Mouse (Mus musculus) stomach, embryonic 14.5 days (tissue): ENCODE results near the gene Bola1. TPM values are rescaled to one million over a fixed set of nuclear protein-coding genes. Genes with fewer than 3 reads are reported as not detected.

Source experiments
- ATAC-seq: fragments of 200-750 bp; cut with Nextera tagmentation; 2 replicates; pipeline ENCODE4 v1.8.0; 2017; ENCODE audit warnings: low read depth, moderate TSS enrichment; ENCODE audit not compliant: insufficient number of reproducible peaks, insufficient read depth, low FRiP score
- H3K27ac ChIP-seq: fragments of 300-500 bp; sonication (generic); 2 replicates; pipeline ENCODE4 v1.5.1; 2014; ENCODE audit warnings: mild to moderate bottlenecking, low read length, moderate library complexity, mixed read lengths
- H3K27me3 ChIP-seq: fragments of 300-500 bp; sonication (generic); 2 replicates; pipeline ENCODE4 v1.6.1; 2014; ENCODE audit warnings: low read length, control low read depth, mixed read lengths; ENCODE audit not compliant: control insufficient read depth, insufficient read depth
- H3K36me3 ChIP-seq: fragments of 300-500 bp; sonication (generic); 2 replicates; pipeline ENCODE4 v1.6.1; 2014; ENCODE audit warnings: mild to moderate bottlenecking, control low read depth, low read length, moderate library complexity, mixed read lengths; ENCODE audit not compliant: control insufficient read depth, insufficient read depth
- H3K4me1 ChIP-seq: fragments of 300-500 bp; sonication (generic); 2 replicates; pipeline ENCODE4 v1.6.1; 2014; ENCODE audit warnings: low read length, control low read depth, mixed read lengths; ENCODE audit not compliant: control insufficient read depth, insufficient read depth
- H3K4me2 ChIP-seq: fragments of 300-500 bp; sonication (generic); replicated peaks from 2 replicates; pipeline ENCODE4 v1.6.1; 2014; ENCODE audit warnings: low read depth, low read length, control low read depth
- H3K4me3 ChIP-seq: fragments of 300-500 bp; sonication (generic); 2 replicates; pipeline ENCODE4 v1.5.1; 2014; ENCODE audit warnings: low read depth, low read length, control low read depth
- H3K9ac ChIP-seq: fragments of 300-500 bp; sonication (generic); replicated peaks from 2 replicates; pipeline ENCODE4 v1.6.1; 2014; ENCODE audit warnings: low read depth, mild to moderate bottlenecking, control low read depth, low read length, moderate library complexity, mixed read lengths
- H3K9me3 ChIP-seq: fragments of 300-500 bp; sonication (generic); 2 replicates; pipeline ENCODE4 v1.6.1; 2016; ENCODE audit warnings: low read depth, low read length, control low read depth; ENCODE audit not compliant: control insufficient read depth
- WGBS: fragments of 180-500 bp; shearing (Covaris S2); extraction: QIAGEN DNeasy Blood & Tissue Kit; methylation state at CpG from one replicate; pipeline ENCODE4 v1.1.7; 2014; 5-methylcytosine and 5-hydroxymethylcytosine counted together
- polyA plus RNA-seq: library from polyadenylated mRNA; unstranded; fragments of >200 nt; fragmentation: Nextera tagmentation; extraction: Ambion mirVana; gene quantifications from 2 replicates; pipeline ENCODE4 v1.2.1, GENCODE M21; 2014

Gene Bola1
- polyA plus RNA-seq, 1 experiment from 2014 or later, result 61.3 TPM

DNA sequence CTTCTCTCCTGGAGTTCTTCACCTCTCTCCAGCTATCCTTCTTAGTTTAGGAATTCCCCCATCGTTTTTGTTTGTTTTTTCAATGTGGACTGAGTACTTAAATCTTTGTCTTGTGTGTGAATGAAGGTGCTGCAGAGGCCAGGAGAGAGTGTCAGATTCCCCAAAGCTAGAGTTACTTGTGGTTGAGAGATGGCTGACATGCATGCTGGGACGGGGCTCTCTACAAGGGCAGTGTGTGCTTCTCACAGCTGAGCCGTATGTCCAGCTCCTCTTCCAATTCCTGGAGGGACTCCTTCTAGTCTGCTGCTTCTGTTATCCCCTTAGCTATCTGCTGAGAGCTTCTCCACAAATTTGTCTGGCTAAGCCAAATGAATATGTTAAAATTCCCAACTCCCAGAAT, 16.3 kb upstream of the Bola1 start:
- Histone ChIP-seq H3K4me2 (no peak overlapping the region), H3K4me3 (no peak overlapping the region), H3K9ac (no peak overlapping the region), H3K27ac (no peak overlapping the region), H3K36me3 (no peaks in the 10 kb centered on the region), H3K27me3 (no peaks in the 10 kb centered on the region), H3K4me1 (peaks cover 9% of the 10 kb centered on the region), H3K9me3 (no peaks in the 10 kb centered on the region)
- WGBS, result 43% methylated on average over 3 of the region's 3 CpGs
- ATAC-seq, result no peak

DNA sequence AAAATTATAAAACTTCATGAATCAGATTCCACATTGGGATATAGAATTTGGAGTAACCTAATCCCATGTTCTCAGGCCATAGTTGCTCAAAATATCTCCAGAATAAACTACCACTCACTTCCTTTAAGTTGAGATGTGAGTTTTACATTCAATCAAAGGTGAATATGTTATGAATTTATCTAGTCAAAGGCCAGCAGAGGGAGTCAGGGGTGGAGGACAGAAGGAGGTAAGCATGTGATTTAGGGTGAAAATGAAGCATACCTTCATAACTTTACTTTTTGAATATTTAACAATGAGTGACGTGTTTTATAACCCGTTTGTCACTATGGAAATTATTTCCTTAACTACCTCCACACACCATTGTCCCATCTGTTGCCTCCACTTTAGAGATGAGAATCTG, 15.4 kb upstream of the Bola1 start:
- no peaks in the 10 kb centered on the region for H3K27me3 ChIP-seq
- ATAC-seq, result no peak
- no peak overlapping the region for H3K4me2 ChIP-seq
- no peaks in the 10 kb centered on the region for H3K36me3 ChIP-seq
- H3K9me3 ChIP-seq, result no peaks in the 10 kb centered on the region
- no peak overlapping the region for H3K9ac ChIP-seq
- H3K4me1 ChIP-seq, result peaks cover 9% of the 10 kb centered on the region
- no peak overlapping the region for H3K4me3 ChIP-seq
- WGBS, result 85% methylated on average over 2 of the region's 2 CpGs
- H3K27ac ChIP-seq, result no peak overlapping the region

DNA sequence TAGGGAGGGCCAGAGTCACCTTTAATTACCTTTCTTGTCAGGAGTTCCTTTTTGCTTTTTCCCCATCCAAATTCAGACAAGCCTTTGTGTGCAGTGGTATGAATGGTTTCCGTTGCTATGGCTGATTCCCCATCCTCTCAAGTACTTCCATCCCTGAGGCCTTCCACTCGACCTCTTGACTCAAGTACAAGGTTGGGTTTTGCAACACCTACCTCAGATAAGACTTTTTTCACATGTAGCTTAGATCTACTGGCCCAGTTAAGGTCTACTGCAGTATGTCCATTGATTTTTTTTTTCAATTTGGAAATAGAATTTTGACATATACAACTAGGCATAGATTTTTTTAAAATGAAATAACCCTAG, 12.2 kb upstream of the Bola1 start:
- Histone ChIP-seq H3K9ac (no peak overlapping the region), H3K27me3 (no peaks in the 10 kb centered on the region), H3K4me2 (no peak overlapping the region), H3K4me1 (peaks cover 3% of the 10 kb centered on the region; the same call in 1 of the 2 replicates), H3K4me3 (no peak overlapping the region), H3K9me3 (no peaks in the 10 kb centered on the region), H3K36me3 (no peaks in the 10 kb centered on the region), H3K27ac (no peak overlapping the region)
- 69% methylated on average over 2 of the region's 2 CpGs for WGBS
- ATAC-seq, result no peak

DNA sequence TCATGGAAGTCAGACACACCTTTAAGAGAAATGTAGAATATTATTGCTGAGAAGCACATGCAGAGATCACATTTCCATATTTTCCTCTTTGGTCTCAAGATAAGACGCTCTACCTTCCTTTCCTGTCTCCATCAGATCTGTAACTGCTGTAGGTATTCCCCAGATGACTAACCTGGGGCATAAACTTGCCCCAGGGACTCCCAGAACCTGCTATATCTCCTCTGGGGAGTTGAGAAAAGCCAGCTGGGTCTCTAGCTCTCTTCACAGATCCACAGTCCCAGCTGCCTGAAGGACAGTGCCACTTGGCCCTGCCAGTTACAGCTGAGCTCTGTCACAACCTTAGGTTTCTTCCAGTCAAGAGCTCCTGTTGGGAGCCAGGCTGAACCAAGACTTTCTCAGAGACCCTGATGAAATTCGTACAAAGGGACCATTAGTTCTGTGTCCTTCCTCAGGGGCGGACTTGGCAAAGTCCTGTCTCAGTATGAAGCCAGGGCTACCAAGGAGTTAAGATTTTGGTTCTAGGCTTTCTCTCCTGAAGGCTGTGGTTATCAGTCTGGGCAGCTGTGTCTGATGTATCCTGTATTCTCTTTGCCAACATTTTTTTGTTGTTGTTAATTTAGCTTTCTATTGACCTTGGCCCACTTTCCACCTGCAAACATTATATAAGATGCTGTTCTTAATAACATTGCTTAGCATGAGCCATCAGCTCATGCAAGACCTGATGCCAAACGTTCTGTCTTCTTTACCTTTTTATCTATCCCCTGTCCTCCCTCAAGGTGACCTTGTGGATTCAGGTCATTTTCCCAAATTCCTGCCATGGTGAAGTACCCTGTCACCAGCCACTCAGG, 11.6 kb upstream of the Bola1 start:
- 70% methylated on average over 4 of the region's 4 CpGs for WGBS
- ATAC-seq, result no peak

DNA sequence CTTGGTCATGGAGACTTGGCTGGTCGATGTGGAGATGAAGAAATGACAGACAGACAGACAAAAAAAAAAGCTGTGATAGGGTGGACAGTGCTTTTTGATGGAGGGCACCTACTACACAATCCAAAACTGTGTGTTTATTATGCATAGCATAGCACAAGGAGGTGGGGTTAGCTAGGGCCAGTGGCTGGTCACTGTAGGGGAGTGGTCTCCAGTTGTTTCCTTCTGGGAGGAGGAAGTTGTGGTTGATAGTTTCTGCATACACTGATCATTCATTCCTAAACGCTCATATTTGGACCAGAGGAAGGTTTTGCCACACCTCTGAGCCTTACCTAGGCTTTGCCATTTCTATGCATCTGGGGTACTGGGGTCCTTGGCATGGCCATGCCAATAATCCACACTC, 10.9 kb upstream of the Bola1 start:
- Histone ChIP-seq H3K36me3 (no peaks in the 10 kb centered on the region), H3K27me3 (no peaks in the 10 kb centered on the region), H3K9me3 (no peaks in the 10 kb centered on the region), H3K4me3 (no peak overlapping the region), H3K27ac (no peak overlapping the region), H3K9ac (no peak overlapping the region), H3K4me2 (no peak overlapping the region), H3K4me1 (no peaks in the 10 kb centered on the region)
- 78% methylated on average over 2 of the region's 2 CpGs for WGBS
- ATAC-seq, result no peak

More for the DNA sequence above, 11.6 kb upstream of the Bola1 start:
- Histone ChIP-seq H3K9ac (no peak overlapping the region), H3K27ac (no peak overlapping the region), H3K4me2 (no peak overlapping the region), H3K9me3 (no peaks in the 10 kb centered on the region), H3K27me3 (no peaks in the 10 kb centered on the region), H3K4me3 (no peak overlapping the region), H3K4me1 (no peaks in the 10 kb centered on the region), H3K36me3 (no peaks in the 10 kb centered on the region)

DNA sequence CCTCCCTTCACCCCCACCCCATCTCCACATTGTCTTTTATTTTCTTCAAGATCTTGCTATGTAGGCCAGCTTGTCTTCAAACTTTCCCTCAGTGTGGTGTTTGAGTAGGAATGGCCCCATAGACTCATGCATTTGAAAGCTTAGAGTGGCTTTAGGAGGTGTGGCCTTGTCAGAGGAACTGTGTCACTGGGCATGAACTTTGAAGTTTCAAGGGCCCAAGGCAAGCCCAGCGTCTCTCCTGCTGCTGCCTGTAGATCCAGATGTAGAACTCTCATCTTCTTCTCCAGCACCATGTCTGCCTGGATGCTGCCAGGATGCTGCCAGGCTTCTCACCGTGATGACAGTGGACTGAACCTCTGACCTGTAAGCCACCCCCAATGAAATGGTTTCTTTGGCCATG, 9.3 kb upstream of the Bola1 start:
- Histone ChIP-seq H3K4me1 (no peaks in the 10 kb centered on the region; the same call in 1 of the 2 replicates), H3K27ac (no peak overlapping the region), H3K36me3 (no peaks in the 10 kb centered on the region), H3K4me2 (no peak overlapping the region), H3K9ac (no peak overlapping the region), H3K27me3 (no peaks in the 10 kb centered on the region), H3K4me3 (no peak overlapping the region), H3K9me3 (no peaks in the 10 kb centered on the region)
- WGBS, result 62% methylated on average over 2 of the region's 2 CpGs
- no peak for ATAC-seq

DNA sequence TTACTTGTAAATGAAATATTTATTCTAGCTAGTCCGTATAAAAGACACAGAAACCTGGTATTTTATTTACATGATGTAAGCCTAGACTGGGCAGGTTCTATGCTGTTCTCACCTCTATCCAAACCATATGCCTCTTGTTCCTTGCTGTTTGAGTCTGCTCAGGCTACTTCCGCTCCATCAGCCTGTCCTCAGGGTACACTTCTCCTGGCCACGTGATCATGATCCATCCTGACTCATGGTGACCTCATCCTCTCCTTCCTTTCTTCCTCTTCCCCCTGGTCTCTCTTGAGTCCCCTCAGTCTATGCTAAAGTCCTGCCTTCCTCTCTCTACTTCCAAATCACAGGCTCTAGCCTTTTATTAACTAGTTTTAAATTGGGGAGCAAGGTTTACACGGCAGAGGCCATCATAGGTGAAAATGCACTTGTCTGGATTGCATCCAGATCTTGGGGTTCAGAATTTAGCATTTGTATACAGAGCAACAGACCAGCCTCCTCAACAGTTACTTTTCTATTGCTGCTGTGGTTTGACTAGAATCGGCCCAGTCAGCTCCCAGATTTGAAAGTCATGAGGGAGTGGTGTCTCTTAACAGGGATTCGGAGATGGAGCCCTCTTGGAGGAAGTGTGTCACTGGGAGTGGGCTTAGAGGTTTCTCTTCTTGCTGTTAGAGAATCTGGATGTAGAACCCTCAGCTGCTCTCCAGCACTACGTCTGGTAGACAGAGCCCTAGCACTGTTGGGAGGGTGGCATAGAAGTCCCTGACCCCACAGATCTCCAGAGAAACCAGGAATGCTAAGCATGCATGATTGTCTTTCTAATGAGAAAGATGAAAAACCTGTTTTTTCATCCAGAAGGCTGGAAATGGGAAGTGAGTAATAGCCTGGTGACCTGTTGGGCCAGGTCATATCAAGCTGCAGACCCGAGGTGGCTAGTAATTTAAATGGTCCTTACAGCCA, 7.5 kb upstream of the Bola1 start:
- Histone ChIP-seq H3K4me2 (no peak overlapping the region), H3K4me3 (no peak overlapping the region), H3K9ac (no peak overlapping the region), H3K36me3 (no peaks in the 10 kb centered on the region), H3K4me1 (peaks cover 10% of the 10 kb centered on the region), H3K27me3 (no peaks in the 10 kb centered on the region), H3K27ac (no peak overlapping the region), H3K9me3 (no peaks in the 10 kb centered on the region)
- 50% methylated on average over 8 of the region's 8 CpGs for WGBS
- no peak for ATAC-seq

DNA sequence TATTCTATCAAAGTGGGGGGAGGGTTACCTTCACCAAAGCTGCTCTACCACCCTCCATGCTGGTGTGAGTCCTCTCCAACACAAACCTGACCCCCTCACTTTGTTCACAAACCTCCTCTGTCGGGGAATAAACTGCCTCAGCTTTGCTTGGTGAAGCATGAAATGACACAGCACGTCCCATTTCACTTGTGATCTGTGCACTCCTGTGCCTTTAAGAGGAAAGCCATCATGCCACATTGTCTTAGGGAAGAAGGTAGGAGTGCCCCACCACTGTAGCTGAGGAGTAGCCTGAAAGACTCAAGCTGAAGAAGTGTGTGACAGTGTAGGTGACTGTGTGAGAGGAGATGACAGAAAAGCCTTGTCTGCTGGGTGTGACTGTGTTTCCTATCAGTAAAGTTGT, 5.9 kb upstream of the Bola1 start:
- H3K9ac ChIP-seq, result no peak overlapping the region
- WGBS, result 62% methylated on average over 2 of the region's 2 CpGs
- no peak overlapping the region for H3K4me2 ChIP-seq
- H3K27me3 ChIP-seq, result no peaks in the 10 kb centered on the region
- ATAC-seq, result no peak
- H3K27ac ChIP-seq, result no peak overlapping the region
- peaks cover 14% of the 10 kb centered on the region for H3K4me1 ChIP-seq
- no peak overlapping the region for H3K4me3 ChIP-seq
- no peaks in the 10 kb centered on the region for H3K36me3 ChIP-seq
- H3K9me3 ChIP-seq, result no peaks in the 10 kb centered on the region
